Mouse (Mus musculus): Measurements from ENCODE around the gene Ermard.

The Ermard gene

GRCm38 (mm10) chr17:15060356-15060755, 19.3 kb downstream of the Ermard start:
- no peak for DNase-seq (ENCODE audit: low spot score)

- DNase-seq (ENCODE audit: low spot score), result no peak
Observed at GRCm38 (mm10) chr17:15065391-15066024, 24.5 kb downstream of the Ermard start.

GRCm38 (mm10) chr17:15066066-15066465, 25.1 kb downstream of the Ermard start:
- DNase-seq (ENCODE audit: low spot score), result no peak

- no peak for DNase-seq (ENCODE audit: low spot score)
Observed at GRCm38 (mm10) chr17:15066911-15067310, 25.9 kb downstream of the Ermard start.

- no peak for DNase-seq (ENCODE audit: low spot score)
Observed at GRCm38 (mm10) chr17:15068040-15068792, 27.2 kb downstream of the Ermard start.

- no peak for DNase-seq (ENCODE audit: low spot score)
Observed at GRCm38 (mm10) chr17:15069124-15069523, 28.1 kb downstream of the Ermard start.

DNA sequence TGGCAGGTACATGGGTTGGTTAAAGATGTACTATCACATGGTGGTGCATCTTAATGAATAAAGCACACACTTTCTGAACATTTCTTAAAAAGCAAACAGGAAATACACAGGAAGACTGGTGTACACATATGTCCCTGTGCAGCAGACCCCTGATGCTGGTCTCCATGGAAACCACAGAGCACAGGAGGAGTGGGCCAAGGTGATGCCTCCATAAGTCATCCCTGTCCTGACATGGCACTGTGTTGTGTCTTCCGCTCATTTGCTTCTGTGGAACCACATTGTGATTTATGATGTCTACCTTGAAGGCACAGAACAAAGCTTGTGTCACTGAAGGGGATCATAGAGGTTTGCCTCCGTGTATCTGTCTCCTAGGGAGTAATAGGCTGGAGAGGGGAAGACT, 31.2 kb downstream of the Ermard start:
- no peak for DNase-seq (ENCODE audit: low spot score)

GRCm38 (mm10) chr17:15075033-15075432, 34.0 kb downstream of the Ermard start:
- no peak for DNase-seq (ENCODE audit: low spot score)

DNA sequence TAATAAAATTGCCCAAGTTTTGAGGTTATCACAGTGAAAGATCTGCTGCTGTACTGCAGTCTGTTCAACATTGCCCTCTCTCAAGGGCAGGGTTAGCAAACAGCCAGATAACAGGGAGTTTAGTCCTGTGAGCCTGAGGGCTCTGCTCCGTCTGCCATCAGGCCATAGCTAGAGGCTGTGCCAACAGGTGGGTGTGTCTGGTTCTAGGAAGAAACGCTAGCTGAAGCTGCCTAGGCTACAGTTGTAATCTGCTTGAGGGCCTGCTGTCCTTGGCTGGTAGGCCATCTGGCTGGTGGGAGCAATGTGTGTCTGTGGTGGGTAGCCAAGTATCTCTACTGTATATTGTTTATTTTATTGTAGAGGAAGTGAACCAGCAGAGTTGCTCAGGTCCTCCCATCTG, 36.5 kb downstream of the Ermard start:
- no peak for DNase-seq (ENCODE audit: low spot score)

GRCm38 (mm10) chr17:15084226-15084848, 43.3 kb downstream of the Ermard start:
- no peak for DNase-seq (ENCODE audit: low spot score)

DNA sequence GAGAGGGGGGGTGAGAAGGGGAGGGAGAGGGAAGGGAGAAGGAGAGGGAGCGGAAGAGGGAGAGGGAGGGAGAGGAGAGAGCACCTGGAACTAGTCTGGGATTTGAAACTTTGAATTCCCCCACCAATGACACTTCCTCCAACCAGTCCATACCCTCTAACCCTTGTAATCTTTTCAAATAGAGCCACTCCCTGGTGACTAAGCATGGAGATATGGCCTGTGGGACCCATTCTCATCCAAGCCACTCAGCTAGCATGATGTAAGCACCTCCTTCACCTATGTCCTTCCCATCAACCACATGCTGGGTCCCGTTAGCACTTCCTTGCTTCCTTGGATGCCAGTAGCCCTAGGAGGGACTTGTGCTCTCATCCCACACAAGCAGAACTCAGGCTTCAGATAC, 44.0 kb downstream of the Ermard start:
- no peak for DNase-seq (ENCODE audit: low spot score)

DNA sequence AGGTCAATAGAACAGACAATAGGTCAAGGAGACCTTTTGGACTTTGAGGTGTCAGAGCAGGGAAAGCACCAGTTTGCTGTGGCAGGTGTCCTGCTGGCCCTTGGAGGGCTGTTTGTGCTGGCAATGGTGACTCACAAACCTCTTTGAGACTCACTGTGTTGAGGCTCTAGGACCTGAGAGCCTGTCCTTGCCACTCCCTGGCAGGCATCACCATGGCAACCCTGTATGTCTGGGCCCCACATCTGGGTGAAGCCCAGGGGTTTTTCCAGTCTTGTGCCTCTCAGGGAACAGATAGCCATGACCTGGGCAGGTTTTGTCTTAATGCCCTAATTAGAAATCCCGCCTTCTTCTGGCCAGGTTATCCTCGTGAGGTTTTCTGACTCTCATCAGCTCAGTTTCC, 47.2 kb downstream of the Ermard start:
- DNase-seq (ENCODE audit: low spot score), result no peak

- DNase-seq (ENCODE audit: low spot score), result no peak
Observed at GRCm38 (mm10) chr17:15088591-15089001, 47.6 kb downstream of the Ermard start.

DNA sequence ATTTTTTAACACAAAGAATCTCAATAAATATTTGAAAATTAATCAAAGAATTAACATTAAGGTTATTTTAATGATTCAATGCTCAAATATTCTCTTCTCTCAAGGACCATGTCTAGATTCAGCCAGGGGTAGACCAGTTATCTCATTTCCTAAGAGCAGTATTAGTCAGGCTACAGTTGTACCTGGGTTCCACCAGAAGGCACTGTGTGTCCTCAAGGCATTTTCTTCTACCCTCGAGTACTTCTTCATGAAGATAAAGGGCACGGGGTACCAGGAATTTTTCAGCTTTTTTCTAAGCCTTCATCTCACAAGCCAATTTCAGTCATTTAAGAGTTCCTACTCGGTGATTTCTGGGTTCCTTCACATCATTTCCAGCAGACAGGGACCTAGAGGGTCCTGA, 50.7 kb downstream of the Ermard start:
- no peak for DNase-seq (ENCODE audit: low spot score)

GRCm38 (mm10) chr17:15093523-15093922, 52.5 kb downstream of the Ermard start:
- no peak for DNase-seq (ENCODE audit: low spot score)

GRCm38 (mm10) chr17:15096853-15097252, 55.8 kb downstream of the Ermard start:
- DNase-seq (ENCODE audit: low spot score), result no peak

DNA sequence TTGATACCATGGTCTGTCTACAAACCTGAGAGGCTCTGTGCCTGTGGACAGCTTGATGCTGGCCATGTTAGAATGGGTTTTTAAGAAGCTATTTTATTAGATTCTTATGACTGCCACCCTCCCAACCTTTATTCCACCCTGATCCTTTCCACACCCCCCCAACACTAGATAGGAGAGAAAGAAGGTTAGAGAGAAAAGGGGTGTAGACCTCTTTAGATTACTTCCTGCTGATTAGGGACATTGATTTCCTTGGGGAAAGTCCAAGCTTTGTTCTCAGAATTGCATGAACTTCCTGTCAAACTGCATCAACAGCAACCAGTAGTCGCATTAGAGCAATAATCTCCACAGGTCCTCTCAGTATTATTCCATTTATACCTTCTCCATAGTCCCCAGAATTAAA, 57.7 kb downstream of the Ermard start:
- DNase-seq (ENCODE audit: low spot score), result no peak

DNA sequence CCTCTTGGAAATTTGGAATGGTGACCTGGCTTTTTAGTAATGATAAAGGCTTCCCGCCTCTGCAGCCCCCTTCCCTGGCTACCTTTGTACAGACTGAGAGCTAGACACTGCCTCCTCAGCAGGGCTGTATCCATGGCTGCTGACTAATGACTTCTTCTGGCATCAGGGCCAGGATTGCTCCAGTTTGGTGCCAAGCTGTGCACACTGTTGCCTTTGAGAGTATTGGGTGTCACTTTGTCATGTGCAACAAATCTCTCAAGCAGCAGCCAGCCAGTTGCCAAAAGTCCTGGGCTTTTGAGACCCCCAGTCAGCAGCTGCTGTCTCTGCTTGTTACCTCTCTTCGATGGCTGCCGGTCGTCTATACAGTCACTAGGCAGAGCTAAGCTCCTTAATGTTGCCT, 60.3 kb downstream of the Ermard start:
- DNase-seq (ENCODE audit: low spot score), result no peak

DNA sequence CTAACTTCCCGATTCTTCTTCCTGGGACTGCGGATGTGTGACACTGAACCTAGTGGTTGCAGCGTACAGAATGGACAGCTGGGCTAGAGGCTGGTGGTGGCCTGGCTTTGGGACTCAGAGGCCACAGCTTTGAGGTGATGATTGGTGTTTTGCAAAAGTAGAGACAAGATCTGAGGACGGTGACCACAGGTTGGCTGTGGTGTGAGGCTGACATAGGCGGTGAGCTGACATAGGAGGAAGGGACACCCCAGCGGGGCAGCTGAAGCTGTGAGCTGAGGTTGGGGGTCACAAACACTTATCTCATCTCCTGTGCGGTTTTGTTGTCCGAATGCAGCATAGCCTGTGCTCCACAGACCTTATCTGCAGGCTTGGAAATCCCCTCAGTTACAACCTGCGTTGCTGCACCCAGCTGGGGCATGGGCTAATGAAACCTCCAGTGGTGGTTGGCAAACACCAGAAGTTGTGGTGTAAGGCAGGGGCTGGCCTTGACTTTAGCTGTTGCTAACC, 66.2 kb downstream of the Ermard start:
- DNase-seq (ENCODE audit: low spot score), result no peak

GRCm38 (mm10) chr17:15108473-15109441, 67.7 kb downstream of the Ermard start:
- DNase-seq (ENCODE audit: low spot score), result no peak

GRCm38 (mm10) chr17:15115550-15115949, 74.5 kb downstream of the Ermard start:
- DNase-seq (ENCODE audit: low spot score), result no peak

GRCm38 (mm10) chr17:15120096-15120495, 79.1 kb downstream of the Ermard start:
- no peak for DNase-seq (ENCODE audit: low spot score)

Measured in left cerebral cortex, adult 11 months (tissue).